Mouse (Mus musculus) neutrophil, adult 5-6 weeks (primary cell): ENCODE data around the gene Sptssa. TPM values are rescaled to one million over a fixed set of nuclear protein-coding genes. Genes with fewer than 3 reads are reported as not detected.

ENCODE experiments used
- ATAC-seq: fragments of 151-379, 151-347 bp; 2 replicates; pipeline ENCODE4 v1.8.0; 2017; ENCODE audit warnings: mild to moderate bottlenecking, moderate TSS enrichment; ENCODE audit not compliant: insufficient number of reproducible peaks, poor library complexity, low FRiP score, severe bottlenecking; ENCODE audit errors: extremely low read depth
- total RNA-seq: library from RNA; stranded (forward); fragments of 200-1000 nt; gene quantifications from 2 replicates; pipeline ENCODE4 v1.2.3, GENCODE M21; 2017

Sptssa gene
- total RNA-seq, 1 experiment from 2014 or later, result 39.2 TPM

GRCm38 (mm10) chr12:54598358-54598757 lies 58.0 kb downstream of the Sptssa start:
- no peak for ATAC-seq

- no peak for ATAC-seq
These were observed 59.7 kb downstream of the Sptssa start for GRCm38 (mm10) chr12:54596715-54597114.

Other genes with a start within 250 kb of the Sptssa start
- 72.9 and 117 TPM in 2 replicates for gene Eapp, start 39.3 kb upstream of the Sptssa start, total RNA-seq
- gene Snx6, start 139.1 kb upstream of the Sptssa start, total RNA-seq, result 81.8 and 85.9 TPM in 2 replicates
- gene Cfl2, start 206.3 kb upstream of the Sptssa start, total RNA-seq, result 25.7 and 33.4 TPM in 2 replicates